Mouse (Mus musculus): ENCODE measurements around the gene Celf3.
A peak's percentile ranks its signal among the peaks of the same experiment; 100 is the strongest.

Celf3 gene

GRCm38 (mm10) chr3:94477981-94478422 is at the start of gene Celf3:
Gene Celf3, plus strand, starts transcription at chr3:94478295.
- no peak for DNase-seq (ENCODE audit: low read depth in 2 of 2, low spot score in 2 of 2)

GRCm38 (mm10) chr3:94430980-94431379 is 47.1 kb upstream of the Celf3 start:
- DNase-seq (ENCODE audit: low read depth in 2 of 2, low spot score in 2 of 2) = no peak

GRCm38 (mm10) chr3:94434305-94434704 is 43.8 kb upstream of the Celf3 start:
- no peak for DNase-seq (ENCODE audit: low read depth in 2 of 2, low spot score in 2 of 2)

DNA sequence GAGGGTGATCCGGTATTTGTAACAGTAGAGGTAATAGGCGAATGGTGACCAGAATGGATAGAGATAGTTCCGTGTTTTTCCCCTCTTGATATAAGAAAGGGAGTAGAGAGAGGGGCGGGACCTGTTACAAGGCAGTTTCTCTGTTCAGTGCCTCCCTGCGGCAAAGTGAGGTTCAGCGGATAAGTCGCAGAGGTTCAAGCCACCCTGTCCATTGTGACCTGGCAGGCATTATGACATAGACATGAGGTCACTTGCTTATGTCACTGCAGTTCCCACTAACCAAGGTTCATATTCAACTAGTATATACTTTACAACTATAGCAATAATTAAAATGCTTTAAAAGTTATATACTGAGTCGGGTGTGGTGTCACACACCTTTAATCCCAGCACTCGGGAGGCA is 41.7 kb upstream of the Celf3 start:
- no peak for DNase-seq (ENCODE audit: low read depth in 2 of 2, low spot score in 2 of 2)

DNA sequence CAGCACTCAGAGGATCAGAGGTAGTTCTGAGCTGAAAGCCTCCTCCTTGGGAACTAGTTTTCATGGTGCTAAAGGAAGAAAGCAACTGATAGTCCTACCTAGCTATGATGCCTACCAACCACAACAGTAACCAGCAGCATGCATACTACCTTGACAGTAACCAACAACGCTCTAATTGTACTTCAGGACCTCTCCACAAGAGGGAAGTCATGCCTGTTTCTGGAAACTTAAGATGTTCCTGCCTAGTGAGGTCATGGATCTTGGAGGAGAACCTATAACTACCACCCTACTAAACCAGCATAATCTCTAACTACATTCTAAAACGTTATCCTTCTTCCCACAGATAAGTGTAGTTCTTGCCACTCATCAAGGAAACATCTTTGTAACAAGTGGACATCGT is 36.9 kb upstream of the Celf3 start:
- no peak for DNase-seq (ENCODE audit: low read depth in 2 of 2, low spot score in 2 of 2)

DNA sequence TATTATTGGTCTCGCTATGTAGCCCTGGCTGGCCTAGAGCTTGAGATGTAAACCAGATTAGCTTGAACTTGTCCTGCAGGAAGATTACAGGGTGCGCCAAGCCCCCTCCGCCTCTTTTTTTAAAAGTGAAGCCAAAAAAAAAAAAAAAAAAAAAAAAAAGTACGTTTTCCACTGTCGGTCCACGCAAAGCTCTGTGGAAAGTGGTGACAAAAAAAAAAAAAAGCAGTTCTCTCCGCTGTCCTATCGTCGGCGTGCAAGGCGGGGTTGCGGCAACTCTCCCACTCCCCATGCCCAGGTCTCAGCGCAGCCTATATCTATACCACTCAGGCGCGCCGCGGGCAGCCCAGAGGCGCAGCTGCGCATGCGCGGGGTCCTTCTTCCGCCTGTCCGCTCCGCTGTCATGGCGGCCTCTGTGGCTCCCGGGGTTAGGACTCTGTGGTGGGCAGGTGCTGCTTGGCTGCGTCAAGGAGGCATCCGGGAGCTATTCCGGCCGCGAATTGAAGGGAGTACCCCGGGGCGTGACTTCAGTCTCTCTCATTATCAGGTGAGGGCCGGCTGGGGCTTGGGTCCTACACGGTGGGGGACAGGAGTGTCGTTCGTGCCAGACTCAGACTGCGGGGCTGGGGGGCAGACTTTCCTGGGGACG is 35.0 kb upstream of the Celf3 start, which contains the start of gene Mrpl9:
Mrpl9 (plus strand) TSS at position 368 of the 646 bp plus-strand sequence.
- DNase-seq (ENCODE audit: low read depth in 2 of 2, low spot score in 2 of 2) = peak; percentile 93 to 95

- no peak for DNase-seq (ENCODE audit: low read depth in 2 of 2, low spot score in 2 of 2)
Observed at GRCm38 (mm10) chr3:94443597-94443964, 34.5 kb upstream of the Celf3 start, which contains the start of gene Oaz3. Gene Oaz3, minus strand, starts transcription at chr3:94443915.

DNA sequence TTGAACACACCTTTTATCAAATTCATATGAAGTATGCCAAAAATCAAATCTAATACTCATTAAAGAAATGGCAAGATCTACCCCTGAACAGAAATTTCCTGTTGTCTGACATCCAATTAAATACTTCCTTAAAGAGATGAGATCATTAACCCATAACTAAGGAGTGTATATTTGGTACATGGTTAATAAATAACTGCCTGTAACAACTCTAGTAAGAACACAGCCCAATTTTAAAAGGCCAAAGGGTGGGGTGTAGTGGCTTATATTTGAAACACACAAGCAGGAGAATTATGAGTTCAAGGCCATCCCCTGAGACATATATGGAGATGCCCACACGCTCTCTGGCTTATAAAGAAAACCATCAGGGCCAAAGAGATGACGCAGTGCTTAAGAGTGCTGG is 28.7 kb upstream of the Celf3 start:
- no peak for DNase-seq (ENCODE audit: low read depth in 2 of 2, low spot score in 2 of 2)

- DNase-seq (ENCODE audit: low read depth in 2 of 2, low spot score in 2 of 2) = peak; percentile 39 to 51
Observed at GRCm38 (mm10) chr3:94456529-94457000, 21.5 kb upstream of the Celf3 start.

GRCm38 (mm10) chr3:94457055-94457454 is 21.0 kb upstream of the Celf3 start:
- no peak for DNase-seq (ENCODE audit: low read depth in 2 of 2, low spot score in 2 of 2)

DNA sequence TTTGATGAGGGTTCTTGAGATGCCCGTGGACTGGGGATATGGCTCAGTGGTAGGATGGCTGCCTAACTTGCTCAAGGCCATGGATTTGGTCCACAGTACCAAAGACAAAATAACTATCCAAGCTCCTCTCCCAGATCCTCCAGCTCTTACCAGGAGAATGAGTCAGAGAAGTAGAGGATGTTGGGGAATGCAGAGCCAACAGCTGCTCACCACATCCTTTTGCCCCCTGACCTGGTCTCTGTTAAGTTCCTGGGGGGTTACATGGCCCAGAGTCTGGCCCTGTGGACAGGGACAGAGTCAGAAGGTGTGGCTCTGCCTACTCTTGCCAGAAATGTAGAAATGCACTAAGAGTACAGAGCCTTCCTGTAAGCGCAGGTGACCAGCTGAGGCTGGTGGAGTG is 18.3 kb upstream of the Celf3 start:
- DNase-seq (ENCODE audit: low read depth in 2 of 2, low spot score in 2 of 2) = no peak

- DNase-seq (ENCODE audit: low read depth in 2 of 2, low spot score in 2 of 2) = no peak
Observed at GRCm38 (mm10) chr3:94463926-94464578, 14.0 kb upstream of the Celf3 start.

DNA sequence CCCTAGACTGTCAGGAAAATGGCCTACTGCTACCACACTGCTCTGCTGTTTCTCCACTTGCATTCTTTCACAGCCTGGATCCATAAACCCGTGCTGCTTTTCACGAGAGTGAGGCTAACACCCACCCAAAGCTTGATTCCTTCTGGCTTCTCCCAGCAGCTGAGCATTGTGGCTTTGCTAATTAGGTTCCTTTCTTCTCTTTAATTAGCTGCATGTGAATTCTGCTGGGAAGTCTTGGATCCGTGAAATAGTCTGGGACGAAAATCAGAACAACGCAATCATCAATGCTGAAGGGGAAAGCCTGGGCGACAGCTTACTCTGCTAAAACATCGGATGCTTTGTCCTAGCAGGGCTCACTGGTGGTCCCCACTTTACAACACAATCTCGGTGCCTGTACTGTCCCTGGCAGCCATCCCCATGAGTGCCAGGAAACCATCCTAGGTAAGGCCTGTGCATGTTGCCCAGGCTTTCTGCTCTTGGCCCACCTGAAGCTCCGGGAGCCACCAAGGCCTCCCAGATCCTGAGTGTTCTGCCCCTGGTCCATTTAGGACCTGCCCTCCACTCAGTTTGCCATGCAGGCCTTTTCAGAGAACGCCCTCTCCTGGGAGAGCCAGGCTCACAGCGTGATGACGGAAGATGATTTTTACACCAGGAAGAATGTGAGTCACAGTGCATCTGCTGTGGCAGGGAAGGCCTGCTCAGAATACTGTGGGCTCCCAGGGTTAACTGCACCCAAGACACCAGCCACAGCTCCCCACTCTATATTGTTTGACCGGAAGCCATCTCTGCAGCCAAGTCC is 12.3 kb upstream of the Celf3 start:
- DNase-seq (ENCODE audit: low read depth in 2 of 2, low spot score in 2 of 2) = no peak

DNA sequence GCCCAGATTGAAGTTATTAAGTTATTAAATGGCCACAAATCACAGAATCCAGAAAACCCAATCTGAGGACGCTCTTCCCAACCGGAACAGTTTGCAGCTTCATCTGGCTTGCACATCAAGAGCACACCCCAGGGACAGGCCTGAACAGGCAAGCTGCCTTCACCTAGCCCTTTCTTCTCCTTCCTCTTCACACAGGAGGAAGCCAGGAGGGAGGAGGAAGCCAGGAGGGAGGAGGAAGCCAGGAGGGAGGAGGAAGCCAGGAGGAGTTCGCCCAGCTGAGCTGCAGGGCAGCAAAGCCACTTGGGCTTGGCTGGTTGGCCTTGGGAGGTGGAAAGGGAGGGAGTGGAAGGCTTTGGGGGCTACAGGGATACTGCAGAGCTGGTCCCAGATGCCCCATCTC is 9.2 kb upstream of the Celf3 start:
- no peak for DNase-seq (ENCODE audit: low read depth in 2 of 2, low spot score in 2 of 2)

DNA sequence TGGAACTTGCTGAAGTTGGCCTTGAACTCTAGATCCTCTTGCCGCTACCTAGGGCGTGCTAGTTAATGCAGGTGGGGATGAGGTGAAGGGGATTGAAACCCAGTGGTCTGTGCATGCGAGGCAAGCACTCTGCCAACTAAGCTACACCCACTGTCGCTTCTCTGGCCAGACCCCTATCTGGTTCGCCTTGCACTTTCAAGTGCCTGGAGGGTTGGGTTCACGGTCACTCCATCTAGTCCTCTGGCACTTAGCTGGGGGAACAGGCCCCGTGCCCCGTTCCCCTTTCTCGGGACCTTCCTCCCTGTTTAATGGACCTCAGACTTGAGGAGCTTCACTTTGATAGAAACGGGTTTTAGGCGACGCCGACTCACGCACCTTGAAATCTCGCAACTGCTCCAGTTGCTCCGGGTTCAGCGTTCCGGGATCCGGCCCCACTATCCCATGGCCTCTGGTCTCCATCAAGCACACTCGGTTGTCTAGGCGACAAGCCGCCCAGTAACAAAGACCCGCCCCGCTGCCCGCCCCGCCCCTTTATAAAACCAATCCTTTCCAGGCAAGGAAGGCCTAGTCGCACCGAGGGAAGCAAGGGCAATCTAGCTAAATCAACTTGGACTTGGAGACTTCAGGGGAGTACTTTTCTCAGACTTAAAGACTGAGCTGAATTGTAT is 5.5 kb upstream of the Celf3 start:
- no peak for DNase-seq (ENCODE audit: low read depth in 2 of 2, low spot score in 2 of 2)

DNA sequence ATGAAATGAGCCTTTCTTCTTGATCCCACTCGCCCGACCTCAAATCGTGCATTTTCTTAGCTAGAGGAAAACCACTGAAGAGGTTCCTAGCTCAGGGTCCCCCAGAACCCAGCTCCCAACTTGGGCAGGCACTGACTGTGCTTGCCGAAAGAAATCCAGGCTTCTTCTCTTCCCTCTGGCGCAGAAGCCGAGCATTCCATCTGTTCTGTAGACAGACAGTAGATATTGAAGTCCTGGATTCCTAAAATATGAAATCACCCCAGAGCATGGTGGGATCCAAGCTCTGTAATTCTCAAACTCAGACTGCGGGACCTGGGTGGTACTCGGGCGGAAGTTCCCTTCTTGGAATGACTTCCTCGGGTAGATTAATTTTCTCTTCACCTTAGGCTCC is 5.0 kb upstream of the Celf3 start:
- DNase-seq (ENCODE audit: low read depth in 2 of 2, low spot score in 2 of 2) = no peak

DNA sequence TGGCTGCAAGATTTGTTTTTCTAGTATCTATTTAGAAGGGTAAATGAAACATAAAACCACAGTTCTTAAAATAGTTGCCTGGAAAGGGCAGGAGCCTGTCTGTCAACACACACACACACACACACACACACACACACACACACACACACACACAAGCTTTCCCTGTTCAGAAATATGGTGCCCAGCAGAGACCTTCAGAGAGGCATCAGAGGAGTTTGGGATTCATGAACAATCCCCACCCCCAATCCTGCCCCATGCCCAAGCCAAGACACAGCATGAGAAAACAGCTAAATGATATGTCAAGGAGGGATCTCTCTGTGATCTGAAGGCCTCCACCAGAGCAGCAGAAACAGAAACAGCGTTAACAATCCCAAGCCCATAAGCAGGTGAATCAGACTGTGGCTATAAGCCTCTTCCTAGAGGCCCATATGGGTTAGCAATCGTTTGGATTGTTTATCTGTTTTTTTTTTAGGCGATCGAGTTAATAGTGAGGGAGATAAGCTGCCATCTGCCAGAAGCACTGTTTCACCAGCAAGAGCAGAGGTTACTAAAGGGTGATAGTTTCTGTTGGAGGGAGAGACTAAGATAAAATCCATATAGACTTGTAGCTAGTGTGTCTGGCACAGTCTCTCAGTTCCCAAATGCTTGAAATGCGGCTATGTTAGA is 4.4 kb upstream of the Celf3 start:
- DNase-seq (ENCODE audit: low read depth in 2 of 2, low spot score in 2 of 2) = no peak

GRCm38 (mm10) chr3:94476301-94477035 is 1.6 kb upstream of the Celf3 start:
- no peak for DNase-seq (ENCODE audit: low read depth in 2 of 2, low spot score in 2 of 2)

DNA sequence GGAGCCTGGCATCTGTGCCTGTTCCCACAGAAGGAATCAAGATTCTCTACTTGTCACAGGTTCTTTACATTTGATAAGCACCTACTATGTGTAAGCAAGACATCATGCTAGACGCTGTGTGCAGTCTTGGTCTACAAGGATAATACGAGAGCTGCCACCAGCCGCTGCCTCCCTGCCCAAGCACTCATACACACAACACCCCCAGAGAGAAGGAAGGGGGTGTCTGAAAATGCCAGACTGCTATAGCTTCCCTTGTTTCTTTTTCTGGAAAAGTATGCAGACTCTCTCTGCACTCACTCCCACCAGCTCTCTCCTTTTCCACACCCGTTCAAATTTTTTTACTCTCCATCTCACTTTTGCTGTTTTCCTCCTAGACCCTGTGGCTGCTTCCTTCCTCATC is 651 bp upstream of the Celf3 start:
- no peak for DNase-seq (ENCODE audit: low read depth in 2 of 2, low spot score in 2 of 2)

DNA sequence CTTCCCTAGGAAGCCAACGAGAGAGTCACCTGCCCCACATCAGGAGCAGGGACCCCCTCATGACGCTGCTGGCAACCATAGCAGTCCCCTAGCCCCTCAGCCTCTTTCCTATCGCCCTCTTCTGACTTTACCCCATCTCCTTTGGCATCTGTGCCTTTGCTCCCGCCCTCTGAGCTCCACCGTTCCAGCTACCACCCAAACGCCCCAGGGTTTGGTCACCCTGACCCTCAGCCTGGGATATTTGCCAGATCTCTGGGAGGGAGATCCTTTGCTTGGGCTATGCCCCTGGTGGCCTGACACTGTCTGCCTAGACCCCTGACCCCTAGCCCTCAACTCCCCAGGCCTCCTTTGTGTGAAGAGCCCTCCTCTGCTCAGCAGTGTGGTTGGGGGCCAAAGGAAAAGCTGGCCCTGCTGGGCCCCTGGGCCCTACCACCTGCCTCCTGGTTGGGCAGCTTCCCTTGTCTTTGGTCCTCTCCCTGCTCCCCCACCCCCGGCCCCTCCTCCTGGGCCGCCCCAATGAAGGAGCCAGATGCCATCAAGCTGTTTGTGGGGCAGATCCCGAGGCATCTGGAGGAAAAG is 585 bp downstream of the Celf3 start:
- DNase-seq (ENCODE audit: low read depth in 2 of 2, low spot score in 2 of 2) = no peak

Measured in CD8-positive naive resting alpha-beta T cell, adult 2 months (primary cell).